Mouse (Mus musculus) CD4-positive, CD25-positive, alpha-beta regulatory T cell, adult 4 months (primary cell): ENCODE results near the gene Cdv3. TPM values are rescaled to one million over a fixed set of nuclear protein-coding genes. Genes with fewer than 3 reads are reported as not detected.

Source experiments
- ATAC-seq: one replicate; pipeline ENCODE4 v1.8.0; 2017
- polyA plus RNA-seq, 2 experiments: library from polyadenylated mRNA; unstranded; fragments of 100-300 nt; shearing (Covaris generic); gene quantifications; one replicate each; pipeline ENCODE4 v1.2.1; 2017

Gene Cdv3
- polyA plus RNA-seq = 100 to 1,000 TPM in 1 of 2 experiments, 10 to 100 TPM in 1; 97.5 to 227 TPM

GRCm38 (mm10) chr9:103365290-103366247, at the start of gene Cdv3:
Cdv3 (minus strand) TSS chr9:103365840.
- ATAC-seq = peak; percentile 95

- no peak for ATAC-seq
Observed at GRCm38 (mm10) chr9:103413457-103413856, 47.8 kb upstream of the Cdv3 start.

GRCm38 (mm10) chr9:103409119-103409518, 43.5 kb upstream of the Cdv3 start:
- ATAC-seq = no peak

GRCm38 (mm10) chr9:103408136-103408777, 42.6 kb upstream of the Cdv3 start:
- ATAC-seq = no peak

GRCm38 (mm10) chr9:103403331-103403973, 37.8 kb upstream of the Cdv3 start:
- ATAC-seq = no peak

GRCm38 (mm10) chr9:103398509-103399157, 33.0 kb upstream of the Cdv3 start:
- no peak for ATAC-seq

GRCm38 (mm10) chr9:103393256-103393655, 27.6 kb upstream of the Cdv3 start:
- ATAC-seq = no peak

GRCm38 (mm10) chr9:103391796-103392372, 26.2 kb upstream of the Cdv3 start:
- ATAC-seq = no peak

GRCm38 (mm10) chr9:103389261-103389660, 23.6 kb upstream of the Cdv3 start:
- ATAC-seq = no peak

- no peak for ATAC-seq
Observed at GRCm38 (mm10) chr9:103387011-103387653, 21.5 kb upstream of the Cdv3 start.

GRCm38 (mm10) chr9:103386573-103386972, 20.9 kb upstream of the Cdv3 start:
- no peak for ATAC-seq

- ATAC-seq = no peak
Observed at GRCm38 (mm10) chr9:103385600-103385999, 20.0 kb upstream of the Cdv3 start.

GRCm38 (mm10) chr9:103384141-103384796, 18.6 kb upstream of the Cdv3 start:
- ATAC-seq = no peak

- no peak for ATAC-seq
Observed at GRCm38 (mm10) chr9:103383576-103383975, 17.9 kb upstream of the Cdv3 start.

GRCm38 (mm10) chr9:103382989-103383388, 17.3 kb upstream of the Cdv3 start:
- no peak for ATAC-seq

GRCm38 (mm10) chr9:103380566-103380965, 14.9 kb upstream of the Cdv3 start:
- no peak for ATAC-seq

- no peak for ATAC-seq
Observed at GRCm38 (mm10) chr9:103379199-103379598, 13.6 kb upstream of the Cdv3 start.

- no peak for ATAC-seq
Observed at GRCm38 (mm10) chr9:103378686-103379085, 13.0 kb upstream of the Cdv3 start.

GRCm38 (mm10) chr9:103376346-103377320, 11.0 kb upstream of the Cdv3 start:
- no peak for ATAC-seq
